Mouse (Mus musculus) heart, postnatal 36 days (tissue): ENCODE measurements around the gene Lsm4. TPM values are rescaled to one million over a fixed set of nuclear protein-coding genes. Genes with fewer than 3 reads are reported as not detected.

Experiments used
- DNase-seq, 2 experiments: peaks; one replicate each; pipeline ENCODE4 v3.0.0; 2021 to 2022
- intact Hi-C: fragments of 180-260 bp; cut with DNase I; formaldehyde crosslinking; loops from one replicate; pipeline ENCODE4 v1.15.1; 2025
- total RNA-seq, 2 experiments: library from RNA; stranded (reverse); gene quantifications; 2 replicates each; pipeline ENCODE4 v1.2.3; 2021

The Lsm4 gene
- total RNA-seq, 2 experiments from 2014 or later: 64.0 to 66.8 TPM

- intact Hi-C loops: loop anchor here (1.0 to 5.0 kb wide), 4 partner anchors 32 to 121 kb away; no protein-coding TSS in a partner anchor
- DNase-seq: peak in 1 of 2 experiments; percentile 26
Observed at GRCm38 (mm10) chr8:70719796-70720270, 46.8 kb downstream of the Lsm4 start.

- intact Hi-C loops: loop anchor here (1.0 to 5.0 kb wide), 4 partner anchors 32 to 121 kb away; no protein-coding TSS in a partner anchor
- DNase-seq: peak; percentile 88 to 92
Observed at GRCm38 (mm10) chr8:70720739-70721138, 47.7 kb downstream of the Lsm4 start.

DNA sequence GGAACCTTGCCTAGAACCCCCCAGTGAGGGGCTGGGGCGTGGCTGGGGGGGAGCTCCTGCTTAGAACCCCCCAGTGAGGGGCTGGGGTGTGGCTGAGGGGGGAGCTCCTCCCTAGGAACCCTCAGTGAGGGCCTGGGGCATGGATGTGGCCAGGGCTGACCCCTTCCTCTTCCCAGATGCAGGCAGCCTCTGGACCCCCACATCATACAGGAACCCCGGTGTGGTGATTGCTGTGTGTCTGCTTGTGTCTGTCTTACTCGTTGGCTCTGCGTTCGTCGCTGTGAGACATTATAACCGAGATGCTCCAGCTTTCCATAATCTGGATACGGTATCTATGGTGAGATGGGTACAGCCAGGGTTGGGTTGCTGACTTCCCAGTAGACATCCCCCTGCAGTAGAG, 48.6 kb downstream of the Lsm4 start:
- intact Hi-C loops: loop anchor here (5.0 kb wide), 1 partner anchor 101 kb away; no protein-coding TSS in a partner anchor
- no peak for DNase-seq

- no peak for DNase-seq
- intact Hi-C loops: loop anchor here (5.0 kb wide), 1 partner anchor 99 kb away; no protein-coding TSS in a partner anchor
Observed at GRCm38 (mm10) chr8:70723486-70724210, 50.6 kb downstream of the Lsm4 start, which contains the start of gene Pde4c. TSS of gene Pde4c (plus strand) at chr8:70723720.

DNA sequence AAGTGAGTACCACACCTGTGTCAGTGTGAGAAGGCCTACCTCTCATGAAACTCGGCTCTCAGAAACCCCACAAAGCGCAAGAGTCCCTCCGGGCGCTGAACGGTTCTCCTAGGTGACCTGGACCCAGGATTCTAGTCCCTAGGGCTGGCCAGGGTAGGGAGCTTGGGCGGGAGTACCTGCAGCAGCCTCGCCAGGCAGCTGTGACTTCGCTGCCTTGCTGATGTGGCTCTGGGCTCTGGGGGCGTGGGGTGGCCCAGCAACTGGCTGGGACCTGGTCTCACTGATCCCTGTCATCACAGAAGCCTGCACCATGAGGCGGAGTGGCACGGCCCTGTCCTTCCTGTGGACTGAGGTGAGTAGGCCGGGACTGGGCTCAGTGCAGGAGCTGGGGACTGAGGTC, 51.2 kb downstream of the Lsm4 start:
- intact Hi-C loops: loop anchor here (5.0 kb wide), 1 partner anchor 98 kb away; no protein-coding TSS in a partner anchor
- DNase-seq: no peak

GRCm38 (mm10) chr8:70725792-70726447, 52.9 kb downstream of the Lsm4 start:
- DNase-seq: no peak
- intact Hi-C loops: no loop called here

DNA sequence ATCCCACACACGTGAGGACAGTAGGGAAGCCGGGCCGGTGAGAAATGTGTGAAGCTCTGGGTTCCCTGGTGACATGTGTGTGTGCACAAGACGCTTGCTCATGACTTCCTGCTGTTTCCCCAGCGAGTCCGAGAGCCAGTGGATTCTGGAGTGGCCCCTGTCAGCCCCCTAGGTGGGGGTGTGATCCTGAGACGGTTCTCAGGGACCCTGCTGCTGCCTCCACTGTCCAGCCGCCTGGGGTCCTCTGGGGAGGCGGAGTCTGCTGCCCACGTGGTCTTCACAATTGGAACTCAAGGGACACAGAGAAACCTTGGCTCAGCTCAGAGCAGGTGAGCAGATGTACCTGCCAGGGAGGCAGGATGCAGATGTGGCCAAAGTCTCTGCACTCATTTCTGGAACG, 53.7 kb downstream of the Lsm4 start:
- intact Hi-C loops: no loop called here
- DNase-seq: no peak

Other genes starting within 250 kb of the Lsm4 start
- 1 to 10 TPM; 8.2 to 9.8 TPM for gene Crtc1, start 233.7 kb upstream of the Lsm4 start, total RNA-seq
- gene Klhl26, start 196.3 kb upstream of the Lsm4 start, total RNA-seq: 1 to 10 TPM; 8.1 to 9.4 TPM
- not detected for gene Tmem59l, start 185.9 kb upstream of the Lsm4 start, total RNA-seq
- gene Crlf1, start 180.1 kb upstream of the Lsm4 start, total RNA-seq: under 1 TPM; 0.39 to 0.62 TPM
- gene Rex1bd, start 166.5 kb upstream of the Lsm4 start, total RNA-seq: 100 to 1,000 TPM; 109 to 113 TPM
- gene Uba52, start 162.4 kb upstream of the Lsm4 start, total RNA-seq: 1,000 to 10,000 TPM; 1,469 to 1,509 TPM
- 100 to 1,000 TPM; 133 to 138 TPM for gene Fkbp8, start 145.5 kb upstream of the Lsm4 start, total RNA-seq
- 10 to 100 TPM; 88.4 to 91.4 TPM for gene Kxd1, start 145.3 kb upstream of the Lsm4 start, total RNA-seq
- gene Ell, start 133.8 kb upstream of the Lsm4 start, total RNA-seq: 10 to 100 TPM; 12.0 to 12.1 TPM
- gene Isyna1, start 78.9 kb upstream of the Lsm4 start, total RNA-seq: 10 to 100 TPM; 22.2 to 25.8 TPM
- gene Ssbp4, start 64.4 kb upstream of the Lsm4 start, total RNA-seq: 10 to 100 TPM; 28.9 to 35.0 TPM
- 1 to 10 TPM; 1.9 to 3.0 TPM for gene Lrrc25, start 57.1 kb upstream of the Lsm4 start, total RNA-seq
- 1 to 10 TPM in 1 of 2 experiments, under 1 TPM in 1; 0.22 to 1.6 TPM for gene Gdf15, start 40.8 kb upstream of the Lsm4 start, total RNA-seq
- gene Pgpep1, start 12.9 kb upstream of the Lsm4 start, total RNA-seq: 10 to 100 TPM; 39.6 to 44.9 TPM
- 100 to 1,000 TPM; 124 to 138 TPM for gene Jund, start 25.7 kb downstream of the Lsm4 start, total RNA-seq
- under 1 TPM in 1 of 2 experiments, not detected in 1; 0.06 TPM for gene Iqcn, start 30.2 kb downstream of the Lsm4 start, total RNA-seq
- not detected for gene Gm3336, start 45.3 kb downstream of the Lsm4 start, total RNA-seq
- gene Pde4c, start 50.5 kb downstream of the Lsm4 start, total RNA-seq: 1 to 10 TPM; 2.0 to 3.7 TPM
- gene Rab3a, start 81.4 kb downstream of the Lsm4 start, total RNA-seq: 10 to 100 TPM; 45.0 to 49.3 TPM
- 10 to 100 TPM; 28.0 to 30.8 TPM for gene Mpv17l2, start 87.7 kb downstream of the Lsm4 start, total RNA-seq
- gene Pik3r2, start 103.5 kb downstream of the Lsm4 start, total RNA-seq: 10 to 100 TPM; 23.6 to 24.5 TPM
- 1 to 10 TPM; 6.4 to 8.9 TPM for gene Mast3, start 131.8 kb downstream of the Lsm4 start, total RNA-seq
- not detected for gene Il12rb1, start 135.2 kb downstream of the Lsm4 start, total RNA-seq
- 10 to 100 TPM; 11.3 to 11.4 TPM for gene Arrdc2, start 166.5 kb downstream of the Lsm4 start, total RNA-seq
- gene Kcnn1, start 190.0 kb downstream of the Lsm4 start, total RNA-seq: 10 to 100 TPM; 10.4 to 13.6 TPM
- 10 to 100 TPM; 45.2 to 49.4 TPM for gene Ccdc124, start 200.7 kb downstream of the Lsm4 start, total RNA-seq
- not detected for gene Slc5a5, start 219.5 kb downstream of the Lsm4 start, total RNA-seq
- 100 to 1,000 TPM; 895 to 990 TPM for gene Rpl18a, start 224.2 kb downstream of the Lsm4 start, total RNA-seq
- gene Map1s, start 232.7 kb downstream of the Lsm4 start, total RNA-seq: 10 to 100 TPM; 18.1 to 20.3 TPM